Mouse (Mus musculus) liver, embryonic 13.5 days (tissue): Measurements from ENCODE around the gene Hjurp. TPM values are rescaled to one million over a fixed set of nuclear protein-coding genes. Genes with fewer than 3 reads are reported as not detected.
"Not testable (repeated sequence)": the region's sequence is repeated elsewhere in the genome, so short reads cannot be mapped to it uniquely, and the experiment has no call there.

Source experiments
- ATAC-seq: fragments of 200-750 bp; cut with Nextera tagmentation; 2 replicates; pipeline ENCODE4 v1.8.0; 2017; ENCODE audit warnings: low read depth, mild to moderate bottlenecking, moderate number of reproducible peaks, moderate library complexity
- DNase-seq: peaks from one replicate; pipeline ENCODE4 v3.0.0; 2022
- H3K27ac ChIP-seq: fragments of 300-500 bp; sonication (generic); 2 replicates; pipeline ENCODE4 v1.5.1; 2015; ENCODE audit warnings: moderate library complexity, mild to moderate bottlenecking, inconsistent platforms
- H3K27me3 ChIP-seq: fragments of 300-500 bp; sonication (generic); 2 replicates; pipeline ENCODE4 v1.6.1; 2015; ENCODE audit warnings: mild to moderate bottlenecking, inconsistent platforms
- H3K36me3 ChIP-seq: fragments of 300-500 bp; sonication (generic); 2 replicates; pipeline ENCODE4 v1.6.1; 2015; ENCODE audit warnings: mild to moderate bottlenecking, inconsistent platforms
- H3K4me1 ChIP-seq: fragments of 300-500 bp; sonication (generic); replicated peaks from 2 replicates; pipeline ENCODE4 v1.6.1; 2015; ENCODE audit warnings: inconsistent platforms
- H3K4me2 ChIP-seq: fragments of 300-500 bp; sonication (generic); 2 replicates; pipeline ENCODE4 v1.6.1; 2015; ENCODE audit warnings: inconsistent platforms, mild to moderate bottlenecking, moderate library complexity
- H3K4me3 ChIP-seq: fragments of 300-500 bp; sonication (generic); replicated peaks from 2 replicates; pipeline ENCODE4 v1.5.1; 2015; ENCODE audit warnings: mild to moderate bottlenecking, inconsistent platforms
- H3K9ac ChIP-seq: fragments of 300-500 bp; sonication (generic); 2 replicates; pipeline ENCODE4 v1.6.1; 2015; ENCODE audit warnings: mild to moderate bottlenecking, inconsistent platforms
- H3K9me3 ChIP-seq: fragments of 300-500 bp; sonication (generic); replicated peaks from 2 replicates; pipeline ENCODE4 v1.6.1; 2016; ENCODE audit warnings: inconsistent platforms
- WGBS: fragments of 180-500 bp; shearing (Covaris S2); methylation state at CpG from one replicate; pipeline ENCODE4 v1.1.7; 2015; ENCODE audit not compliant: insufficient replicate concordance; 5-methylcytosine and 5-hydroxymethylcytosine counted together
- polyA plus RNA-seq: library from polyadenylated mRNA; unstranded; fragments of >200 nt; fragmentation: Nextera tagmentation; extraction: Ambion mirVana; gene quantifications from 2 replicates; pipeline ENCODE4 v1.2.1, GENCODE M21; 2015

Gene Hjurp
- polyA plus RNA-seq, 1 experiment from 2014 or later = 61.0 TPM

- Histone ChIP-seq H3K27me3 (no peaks in the 10 kb centered on the region), H3K4me1 (no peaks in the 10 kb centered on the region), H3K36me3 (no peaks in the 10 kb centered on the region), H3K4me2 (no peak overlapping the region), H3K27ac (no peak overlapping the region), H3K9me3 (peaks cover 41% of the 10 kb centered on the region), H3K9ac (no peak overlapping the region), H3K4me3 (no peak overlapping the region)
- DNase-seq = no peak
- no peak for ATAC-seq
Observed at GRCm38 (mm10) chr1:88225741-88226140, 51.7 kb downstream of the Hjurp start.

- not testable (repeated sequence) for H3K4me1 ChIP-seq, H3K27me3 ChIP-seq, ATAC-seq, H3K36me3 ChIP-seq, H3K4me2 ChIP-seq, H3K4me3 ChIP-seq, DNase-seq, H3K27ac ChIP-seq, H3K9ac ChIP-seq
- peaks cover 38% of the 10 kb centered on the region for H3K9me3 ChIP-seq
- 20% methylated on average over 2 of the region's 2 CpGs for WGBS
Observed at GRCm38 (mm10) chr1:88225301-88225700, 52.1 kb downstream of the Hjurp start.

GRCm38 (mm10) chr1:88224029-88224776 lies 53.2 kb downstream of the Hjurp start:
- Histone ChIP-seq H3K9ac (no peak overlapping the region), H3K27me3 (no peaks in the 10 kb centered on the region), H3K4me3 (no peak overlapping the region), H3K4me1 (no peaks in the 10 kb centered on the region), H3K36me3 (no peaks in the 10 kb centered on the region), H3K27ac (no peak overlapping the region), H3K4me2 (no peak overlapping the region), H3K9me3 (peaks cover 27% of the 10 kb centered on the region)
- ATAC-seq = no peak
- 49% methylated on average over 2 of the region's 2 CpGs for WGBS
- no peak for DNase-seq

- H3K4me2 ChIP-seq = no peak overlapping the region
- H3K36me3 ChIP-seq = no peaks in the 10 kb centered on the region
- DNase-seq (no peak), ATAC-seq (no peak)
- no peak overlapping the region for H3K27ac ChIP-seq
- H3K4me1 ChIP-seq = no peaks in the 10 kb centered on the region
- no peak overlapping the region for H3K4me3 ChIP-seq
- H3K9ac ChIP-seq = no peak overlapping the region
- H3K9me3 ChIP-seq = peaks cover 26% of the 10 kb centered on the region
- 25% methylated on average over 1 of the region's 1 CpGs for WGBS
- H3K27me3 ChIP-seq = no peaks in the 10 kb centered on the region
Observed at GRCm38 (mm10) chr1:88223591-88223990, 53.8 kb downstream of the Hjurp start.

- peaks cover 23% of the 10 kb centered on the region for H3K9me3 ChIP-seq
- DNase-seq = not testable (repeated sequence)
Observed at GRCm38 (mm10) chr1:88223011-88223515, 54.4 kb downstream of the Hjurp start.

GRCm38 (mm10) chr1:88222216-88222615 lies 55.2 kb downstream of the Hjurp start:
- H3K4me3 ChIP-seq = no peak overlapping the region
- H3K9me3 ChIP-seq = peaks cover 22% of the 10 kb centered on the region
- ATAC-seq = no peak
- no peaks in the 10 kb centered on the region for H3K36me3 ChIP-seq
- DNase-seq = no peak
- H3K27ac ChIP-seq = no peak overlapping the region
- H3K9ac ChIP-seq = no peak overlapping the region
- H3K4me2 ChIP-seq = no peak overlapping the region
- no peaks in the 10 kb centered on the region for H3K4me1 ChIP-seq
- WGBS = 29% methylated on average over 2 of the region's 2 CpGs
- H3K27me3 ChIP-seq = no peaks in the 10 kb centered on the region

More at GRCm38 (mm10) chr1:88223011-88223515, 54.4 kb downstream of the Hjurp start:
- H3K27me3 ChIP-seq, H3K36me3 ChIP-seq, H3K9ac ChIP-seq, H3K4me2 ChIP-seq, ATAC-seq, H3K4me3 ChIP-seq, H3K27ac ChIP-seq, H3K4me1 ChIP-seq: not testable (repeated sequence)

GRCm38 (mm10) chr1:88220336-88220735 lies 57.1 kb downstream of the Hjurp start:
- ATAC-seq (no peak), DNase-seq (no peak)
- Histone ChIP-seq H3K36me3 (no peaks in the 10 kb centered on the region), H3K4me3 (no peak overlapping the region), H3K27me3 (no peaks in the 10 kb centered on the region), H3K4me2 (no peak overlapping the region), H3K9me3 (peaks cover 18% of the 10 kb centered on the region), H3K4me1 (no peaks in the 10 kb centered on the region), H3K27ac (no peak overlapping the region), H3K9ac (no peak overlapping the region)

GRCm38 (mm10) chr1:88219054-88219453 lies 58.4 kb downstream of the Hjurp start:
- H3K36me3 ChIP-seq = no peaks in the 10 kb centered on the region
- H3K9me3 ChIP-seq = peaks cover 27% of the 10 kb centered on the region
- H3K4me3 ChIP-seq = no peak overlapping the region
- ATAC-seq (no peak), DNase-seq (no peak)
- no peaks in the 10 kb centered on the region for H3K4me1 ChIP-seq
- no peaks in the 10 kb centered on the region for H3K27me3 ChIP-seq
- 12% methylated on average over 1 of the region's 1 CpGs for WGBS
- no peak overlapping the region for H3K4me2 ChIP-seq
- no peak overlapping the region for H3K9ac ChIP-seq
- no peak overlapping the region for H3K27ac ChIP-seq

GRCm38 (mm10) chr1:88218591-88218990 lies 58.8 kb downstream of the Hjurp start:
- no peak overlapping the region for H3K4me2 ChIP-seq
- H3K36me3 ChIP-seq = no peaks in the 10 kb centered on the region
- H3K27ac ChIP-seq = no peak overlapping the region
- H3K9me3 ChIP-seq = peaks cover 32% of the 10 kb centered on the region
- no peaks in the 10 kb centered on the region for H3K27me3 ChIP-seq
- 39% methylated on average over 4 of the region's 4 CpGs for WGBS
- H3K9ac ChIP-seq = no peak overlapping the region
- no peaks in the 10 kb centered on the region for H3K4me1 ChIP-seq
- DNase-seq = no peak
- H3K4me3 ChIP-seq = no peak overlapping the region
- ATAC-seq = no peak

GRCm38 (mm10) chr1:88218051-88218450 lies 59.4 kb downstream of the Hjurp start:
- no peak for DNase-seq
- peaks cover 36% of the 10 kb centered on the region for H3K9me3 ChIP-seq
- H3K27me3 ChIP-seq = no peaks in the 10 kb centered on the region
- H3K9ac ChIP-seq = no peak overlapping the region
- 61% methylated on average over 9 of the region's 9 CpGs for WGBS
- no peaks in the 10 kb centered on the region for H3K4me1 ChIP-seq
- H3K4me2 ChIP-seq = no peak overlapping the region
- no peaks in the 10 kb centered on the region for H3K36me3 ChIP-seq
- ATAC-seq = no peak
- H3K4me3 ChIP-seq = no peak overlapping the region
- H3K27ac ChIP-seq = no peak overlapping the region

- Histone ChIP-seq H3K4me1 (no peaks in the 10 kb centered on the region), H3K36me3 (no peaks in the 10 kb centered on the region), H3K9ac (no peak overlapping the region), H3K27ac (no peak overlapping the region), H3K27me3 (no peaks in the 10 kb centered on the region), H3K4me2 (no peak overlapping the region), H3K9me3 (peaks cover 39% of the 10 kb centered on the region), H3K4me3 (no peak overlapping the region)
- DNase-seq (no peak), ATAC-seq (no peak)
- WGBS = 28% methylated on average over 3 of the region's 3 CpGs
Observed at GRCm38 (mm10) chr1:88217576-88217975, 59.9 kb downstream of the Hjurp start.

GRCm38 (mm10) chr1:88217144-88217543 lies 60.3 kb downstream of the Hjurp start:
- peaks cover 43% of the 10 kb centered on the region for H3K9me3 ChIP-seq
- no peaks in the 10 kb centered on the region for H3K36me3 ChIP-seq
- no peak overlapping the region for H3K27ac ChIP-seq
- ATAC-seq = no peak
- H3K27me3 ChIP-seq = no peaks in the 10 kb centered on the region
- H3K9ac ChIP-seq = no peak overlapping the region
- DNase-seq = no peak
- no peak overlapping the region for H3K4me2 ChIP-seq
- H3K4me3 ChIP-seq = no peak overlapping the region
- WGBS = 45% methylated on average over 2 of the region's 2 CpGs
- H3K4me1 ChIP-seq = no peaks in the 10 kb centered on the region
